Comparison of ENCODE assay signal across 16 mouse cellular contexts in genomic region chr17:44101961-44102360, GRCm38 (mm10).
"Had no signal": no experiment of that assay in that cellular context is flagged by ENCODE, and none has a peak within 500 bp of the region (broad histone marks: within the 10 kb centered on the region; RNA-seq: fewer than 3 reads in every experiment).

No protein-coding gene starts in this region.

- H3K9ac ChIP-seq: neural tube, embryonic 13.5 days; neural tube, embryonic 15.5 days; stomach, embryonic 15.5 days had no signal

- H3K9me3 ChIP-seq: neural tube, embryonic 13.5 days; neural tube, embryonic 15.5 days; stomach, embryonic 15.5 days had no signal

- H3K27ac ChIP-seq: neural tube, embryonic 13.5 days; neural tube, embryonic 15.5 days; stomach, embryonic 15.5 days; stomach, postnatal 0 days had no signal

- H3K36me3 ChIP-seq: neural tube, embryonic 13.5 days; neural tube, embryonic 15.5 days; stomach, embryonic 15.5 days had no signal

- H3K4me2 ChIP-seq: neural tube, embryonic 13.5 days; neural tube, embryonic 15.5 days; stomach, embryonic 15.5 days had no signal

- H3K27me3 ChIP-seq: neural tube, embryonic 13.5 days; neural tube, embryonic 15.5 days; stomach, embryonic 15.5 days had no signal

- H3K4me3 ChIP-seq: neural tube, embryonic 13.5 days; neural tube, embryonic 15.5 days; stomach, embryonic 15.5 days had no signal

- DNase-seq: retina, postnatal 1 day; right cerebral cortex, adult 18-20 months; right cerebral cortex, postnatal 14 days; right cerebral cortex, postnatal 25 days; right cerebral cortex, postnatal 4 days; spleen, adult 18-20 months; thymus, adult 18-20 months; thymus, adult 2 months; thymus, postnatal 14 days; thymus, postnatal 25 days; thymus, postnatal 36 days; thymus, postnatal 4 days had no signal

- H3K4me1 ChIP-seq: stomach, embryonic 15.5 days had no signal
